Mouse (Mus musculus): ENCODE measurements at regions not wholly inside any gene's neighbourhood (a gene's known extent, or its start where the extent isn't known, plus 50 kb on each side); places are given as distances from the start of the nearest gene placed in this dataset.

GRCm38 (mm10) chr15:52805479-52806199 is 1079.1 kb upstream of the Gm7489 start:
- TF ChIP-seq POLR2A (IDR thresholded peaks at IDR 0.05; ENCODE audit: low read depth, low read length) (no peak), CTCF (IDR thresholded peaks at IDR 0.05; ENCODE audit: borderline replicate concordance, insufficient read depth, low read length) (no peak)
